Mouse (Mus musculus): ENCODE data around the gene Syf2. TPM values are rescaled to one million over a fixed set of nuclear protein-coding genes. Genes with fewer than 3 reads are reported as not detected.

Gene Syf2
- polyA plus RNA-seq (2015; fragmentation: Illumina TruSeq; extraction: RNeasy Lipid Tissue Mini Kit (QIAGEN cat#74804); ENCODE audit: insufficient read depth, low read depth, low replicate concordance), result 25.2 TPM

DNA sequence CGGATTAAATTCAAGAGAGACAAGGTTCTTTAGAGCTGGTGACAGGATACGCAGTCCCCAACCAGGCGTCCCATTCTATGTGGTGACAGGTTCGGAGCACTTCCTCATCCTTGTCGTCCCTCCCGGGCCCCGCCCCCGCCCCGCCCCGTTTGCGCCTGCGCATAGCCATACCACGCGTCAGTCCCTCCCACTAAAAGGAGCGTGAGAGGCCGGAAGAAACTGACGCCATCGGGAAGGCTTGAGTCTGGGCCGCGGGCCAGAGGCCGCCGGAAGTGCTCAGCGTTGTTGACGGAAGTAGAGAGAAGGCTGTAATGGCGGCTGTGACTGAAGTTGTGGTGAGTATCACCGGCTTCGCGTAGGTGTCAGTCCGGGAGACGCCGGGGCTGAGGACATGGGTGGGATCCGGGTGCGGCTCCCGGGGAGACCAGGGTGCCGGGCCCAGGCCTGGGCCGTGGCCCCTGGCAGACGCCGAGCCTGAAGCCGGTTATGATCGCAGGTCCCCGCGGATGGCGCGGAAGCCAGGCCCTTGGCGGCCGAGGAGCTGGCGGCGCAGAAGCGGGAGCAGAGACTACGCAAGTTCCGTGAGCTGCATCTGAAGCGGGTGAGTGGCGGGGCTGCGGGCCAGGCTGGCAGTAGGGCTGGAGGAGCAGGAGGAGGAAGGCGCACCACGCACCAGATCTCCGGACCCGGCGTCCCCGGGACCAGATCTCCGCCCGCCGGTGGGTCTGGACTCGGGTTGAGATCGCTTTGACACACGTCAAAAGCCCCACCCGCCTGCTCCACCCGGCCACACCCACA is at the start of gene Syf2:
Syf2 (plus strand) TSS at position 215 of the 798 bp plus-strand sequence.

GRCm38 (mm10) chr4:134914864-134915209 is 15.9 kb upstream of the Syf2 start, which contains the start of gene Tmem50a:
Gene Tmem50a (minus strand): TSS chr4:134915024.

DNA sequence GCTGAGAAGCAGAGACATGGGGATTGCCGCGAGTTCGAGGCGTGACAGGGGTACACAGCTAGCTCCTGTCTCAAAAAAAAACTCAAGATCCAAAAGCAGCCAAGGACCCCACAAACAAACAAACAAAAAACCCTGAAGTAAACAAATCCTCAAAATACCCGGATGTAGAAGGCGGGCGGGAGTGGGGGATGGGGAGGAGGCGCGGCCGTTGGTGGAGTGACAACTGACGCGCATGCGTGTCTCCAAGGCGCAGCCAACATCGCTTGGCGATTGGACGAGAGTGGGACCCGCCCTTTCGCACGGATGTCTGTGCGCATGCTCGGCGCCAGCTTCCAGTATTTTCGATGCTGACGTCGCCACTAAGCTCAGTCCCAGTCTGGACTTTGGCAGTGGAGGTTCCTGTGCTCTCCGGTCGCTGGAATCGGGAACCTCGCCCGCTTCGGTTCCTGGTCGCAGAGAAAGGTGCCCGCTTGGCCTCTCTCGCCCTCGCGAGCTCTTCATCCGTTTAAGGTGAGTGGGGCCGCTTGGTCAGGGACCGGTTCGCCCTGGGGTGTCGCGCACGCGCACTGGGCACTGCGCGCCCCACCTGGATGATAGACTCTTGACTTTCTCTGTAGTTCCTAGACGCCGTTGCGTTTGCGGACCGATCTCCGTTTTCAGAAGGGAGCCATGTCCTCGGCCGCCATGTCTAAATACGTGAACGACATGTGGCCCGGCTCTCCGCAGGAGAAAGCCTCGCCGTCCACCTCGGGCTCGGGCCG is 7.3 kb upstream of the Syf2 start, which contains the start of gene Rsrp1:
Rsrp1 (plus strand) TSS at position 335 of the 761 bp plus-strand sequence.

Other genes starting within 250 kb of the Syf2 start
- gene Man1c1, start 226.6 kb upstream of the Syf2 start, polyA plus RNA-seq (2015; fragmentation: Illumina TruSeq; extraction: RNeasy Lipid Tissue Mini Kit (QIAGEN cat#74804); ENCODE audit: insufficient read depth, low read depth, low replicate concordance), result 3.3 TPM
- 2.4 TPM for gene Ldlrap1, start 162.9 kb upstream of the Syf2 start, polyA plus RNA-seq (2015; fragmentation: Illumina TruSeq; extraction: RNeasy Lipid Tissue Mini Kit (QIAGEN cat#74804); ENCODE audit: insufficient read depth, low read depth, low replicate concordance)
- 9.9 TPM for gene Maco1, start 77.6 kb upstream of the Syf2 start, polyA plus RNA-seq (2015; fragmentation: Illumina TruSeq; extraction: RNeasy Lipid Tissue Mini Kit (QIAGEN cat#74804); ENCODE audit: insufficient read depth, low read depth, low replicate concordance)
- gene Rhd, start 66.4 kb upstream of the Syf2 start, polyA plus RNA-seq (2015; fragmentation: Illumina TruSeq; extraction: RNeasy Lipid Tissue Mini Kit (QIAGEN cat#74804); ENCODE audit: insufficient read depth, low read depth, low replicate concordance), result not detected
- 26.0 TPM for gene Tmem50a, start 15.9 kb upstream of the Syf2 start, polyA plus RNA-seq (2015; fragmentation: Illumina TruSeq; extraction: RNeasy Lipid Tissue Mini Kit (QIAGEN cat#74804); ENCODE audit: insufficient read depth, low read depth, low replicate concordance)
- 312 TPM for gene Rsrp1, start 7.3 kb upstream of the Syf2 start, polyA plus RNA-seq (2015; fragmentation: Illumina TruSeq; extraction: RNeasy Lipid Tissue Mini Kit (QIAGEN cat#74804); ENCODE audit: insufficient read depth, low read depth, low replicate concordance)
- gene Runx3, start 189.8 kb downstream of the Syf2 start, polyA plus RNA-seq (2015; fragmentation: Illumina TruSeq; extraction: RNeasy Lipid Tissue Mini Kit (QIAGEN cat#74804); ENCODE audit: insufficient read depth, low read depth, low replicate concordance), result 0.41 TPM